Mouse (Mus musculus): ENCODE data around the gene Kif5c. TPM values are rescaled to one million over a fixed set of nuclear protein-coding genes. Genes with fewer than 3 reads are reported as not detected.

Kif5c gene
- total RNA-seq, 2 experiments from 2014 or later, result 441 to 484 TPM

DNA sequence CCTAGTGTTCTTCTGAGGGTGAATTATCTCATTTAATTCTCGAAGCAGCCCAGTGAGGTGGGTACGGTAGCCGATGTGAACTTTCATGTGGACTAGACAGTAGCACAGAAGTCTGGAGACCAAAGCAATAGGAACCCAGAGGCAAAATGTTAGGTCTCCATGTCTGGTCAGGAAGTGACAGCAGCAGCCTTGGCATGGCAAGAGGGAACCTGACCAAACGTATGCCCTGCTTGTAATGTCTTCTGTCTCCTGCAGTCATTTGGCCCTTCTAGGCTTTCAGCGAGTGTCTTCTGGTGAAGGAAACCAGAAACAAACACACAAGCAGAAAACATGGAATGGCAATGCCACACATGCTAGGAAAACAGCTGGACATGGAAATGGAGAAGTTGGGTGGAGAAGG is 197.5 kb downstream of the Kif5c start:
- intact Hi-C loops (cut with DNase I), result no loop called here
- DNase-seq, result no peak

DNA sequence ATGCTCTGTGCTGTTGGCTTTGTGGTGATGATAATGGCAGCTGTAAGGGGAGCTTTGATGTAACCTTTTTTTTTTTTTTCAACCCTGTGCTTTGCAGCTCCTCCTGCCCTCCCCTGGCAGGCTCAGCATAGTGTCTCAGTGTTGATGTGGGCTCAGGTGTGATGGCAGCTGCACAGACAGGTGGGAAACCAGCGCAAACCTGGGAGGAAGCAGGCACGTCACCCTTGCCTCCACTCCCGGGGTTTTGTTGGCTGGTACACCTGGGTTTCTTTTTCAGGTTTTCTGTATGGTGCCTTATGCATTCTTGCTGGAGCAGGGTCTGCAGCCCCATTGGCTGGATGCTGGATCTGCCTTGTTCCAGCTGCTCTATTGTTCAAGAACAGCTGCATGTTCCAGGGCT is 198.1 kb downstream of the Kif5c start:
- intact Hi-C loops (cut with DNase I), result no loop called here
- DNase-seq, result no peak

DNA sequence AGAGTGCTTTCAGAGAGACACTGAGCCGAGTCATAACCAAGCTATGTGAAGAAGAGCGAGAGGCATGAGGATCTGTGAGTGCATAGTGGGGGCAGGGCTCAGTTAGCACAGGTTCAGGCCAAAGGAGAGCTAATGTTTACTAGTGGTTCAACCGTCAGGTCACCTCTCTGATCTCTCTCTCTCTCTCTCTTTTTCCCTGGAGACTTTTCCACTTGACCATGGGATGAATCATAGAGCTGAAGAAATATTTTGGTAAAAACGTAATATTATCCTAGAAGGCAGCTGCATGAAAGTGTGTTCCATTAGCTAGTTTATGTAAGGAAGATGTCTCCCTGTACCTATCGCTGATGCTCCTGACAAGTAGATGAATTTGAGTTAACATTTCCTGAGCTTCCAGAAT is 199.0 kb downstream of the Kif5c start:
- intact Hi-C loops (cut with DNase I), result no loop called here
- DNase-seq, result no peak

DNA sequence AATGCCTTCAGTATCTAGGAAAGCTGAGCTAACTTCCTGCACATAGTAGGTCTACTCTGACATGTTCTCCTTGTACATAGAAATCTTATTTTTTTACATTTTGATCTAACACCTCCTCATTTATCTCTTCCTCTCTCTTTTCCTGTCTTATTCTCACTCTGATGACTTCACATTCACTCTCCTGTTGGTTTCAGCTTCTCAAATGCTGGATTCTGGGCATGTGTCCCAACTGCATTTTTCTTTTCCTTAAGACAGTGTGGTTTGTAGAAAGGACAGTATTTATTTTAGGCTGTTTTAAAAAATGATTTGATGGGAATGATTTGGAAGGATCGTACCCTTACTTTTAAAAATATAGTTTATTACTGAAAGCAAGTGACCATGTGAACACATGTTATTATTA is 203.2 kb downstream of the Kif5c start:
- no peak for DNase-seq
- intact Hi-C loops (cut with DNase I), result no loop called here

Other genes starting within 250 kb of the Kif5c start
- gene Epc2, start 167.8 kb upstream of the Kif5c start, total RNA-seq (2021), result 10 to 100 TPM; 56.2 to 61.7 TPM
- 10 to 100 TPM; 19.3 to 21.4 TPM for gene Lypd6b, start 168.4 kb downstream of the Kif5c start, total RNA-seq (2021)

All from left cerebral cortex, postnatal 4 days (tissue).